Mouse (Mus musculus): Measurements from ENCODE around the gene Bckdk. TPM values are rescaled to one million over a fixed set of nuclear protein-coding genes. Genes with fewer than 3 reads are reported as not detected.
A peak's percentile ranks its signal among the peaks of the same experiment; 100 is the strongest.
"Not testable (repeated sequence)": the region's sequence is repeated elsewhere in the genome, so short reads cannot be mapped to it uniquely, and the experiment has no call there.

Gene Bckdk
- polyA plus RNA-seq, 1 experiment from 2014 or later: 140 TPM

DNA sequence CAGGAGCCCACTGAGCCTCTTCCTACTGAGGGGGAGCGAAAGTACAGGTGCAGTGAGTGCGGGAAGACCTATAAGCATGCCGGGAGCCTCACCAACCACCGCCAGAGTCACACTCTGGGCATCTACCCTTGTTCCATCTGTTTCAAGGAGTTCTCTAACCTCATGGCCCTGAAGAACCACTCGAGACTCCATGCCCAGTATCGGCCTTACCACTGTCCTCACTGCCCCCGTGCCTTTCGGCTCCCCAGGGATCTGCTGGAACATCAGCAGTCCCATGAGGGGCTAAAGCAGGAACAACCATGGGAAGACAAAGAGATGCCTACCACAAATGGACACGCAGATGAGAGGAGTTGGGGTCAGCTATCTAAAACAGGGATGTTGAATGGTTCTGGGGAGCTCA is 24.6 kb upstream of the Bckdk start:
- Histone ChIP-seq H3K4me1 (peaks cover 30% of the 10 kb centered on the region), H3K4me2 (no peak overlapping the region), H3K27me3 (no peaks in the 10 kb centered on the region), H3K9ac (no peak overlapping the region), H3K27ac (no peak overlapping the region), H3K4me3 (replicated peaks) (no peak overlapping the region), H3K9me3 (replicated peaks) (no peaks in the 10 kb centered on the region), H3K36me3 (peaks cover 67% of the 10 kb centered on the region)
- ATAC-seq (replicated peaks; ENCODE audit: low FRiP score): no peak
- WGBS: 96% methylated on average over 9 of the region's 9 CpGs

DNA sequence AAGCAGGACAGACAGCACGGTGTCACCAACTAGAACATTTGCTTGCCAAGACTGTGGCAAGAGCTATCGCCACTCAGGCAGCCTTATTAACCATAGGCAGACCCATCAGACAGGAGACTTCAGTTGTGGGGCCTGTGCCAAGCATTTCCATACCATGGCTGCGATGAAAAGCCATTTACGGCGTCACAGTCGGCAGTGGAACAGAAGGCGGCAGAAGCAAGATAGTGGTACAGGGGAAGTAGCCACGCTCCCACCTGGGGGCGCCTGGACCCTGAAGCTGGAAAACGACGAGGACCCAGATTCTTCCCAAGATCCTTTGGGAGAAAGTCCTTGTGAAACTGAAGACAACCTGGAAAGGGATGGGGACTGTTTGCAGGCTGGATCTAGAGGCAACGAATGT is 23.5 kb upstream of the Bckdk start:
- Histone ChIP-seq H3K4me2 (no peak overlapping the region), H3K4me1 (peaks cover 30% of the 10 kb centered on the region), H3K9me3 (replicated peaks) (no peaks in the 10 kb centered on the region), H3K4me3 (replicated peaks) (no peak overlapping the region), H3K36me3 (peaks cover 78% of the 10 kb centered on the region), H3K9ac (no peak overlapping the region), H3K27me3 (no peaks in the 10 kb centered on the region), H3K27ac (no peak overlapping the region)
- no peak for ATAC-seq (replicated peaks; ENCODE audit: low FRiP score)
- 85% methylated on average over 12 of the region's 12 CpGs for WGBS

DNA sequence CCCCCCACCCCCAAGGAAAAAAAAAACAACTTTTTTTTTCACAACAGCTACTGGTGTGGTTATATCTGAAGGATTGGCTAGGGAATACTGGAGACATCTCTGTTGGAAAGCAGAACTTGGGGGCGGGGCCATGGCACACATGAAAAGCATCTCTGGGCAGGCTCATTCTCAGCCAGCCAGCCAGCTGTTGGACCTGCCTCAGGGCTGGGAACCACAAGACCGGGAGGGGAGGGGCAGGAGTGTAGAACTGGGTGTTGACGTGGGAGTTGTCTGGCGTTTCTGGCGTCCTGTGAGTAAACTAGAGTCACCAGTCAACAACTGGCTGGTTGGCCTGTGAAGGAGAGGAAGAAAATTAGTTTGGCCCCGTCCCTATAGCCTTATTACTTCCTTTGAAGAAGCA is 17.9 kb upstream of the Bckdk start:
- no peak overlapping the region for H3K27ac ChIP-seq
- peaks cover 87% of the 10 kb centered on the region for H3K36me3 ChIP-seq
- H3K4me2 ChIP-seq: no peak overlapping the region
- ATAC-seq (replicated peaks; ENCODE audit: low FRiP score): no peak
- peaks cover 20% of the 10 kb centered on the region for H3K4me1 ChIP-seq
- H3K9ac ChIP-seq: no peak overlapping the region
- H3K9me3 ChIP-seq (replicated peaks): no peaks in the 10 kb centered on the region
- 56% methylated on average over 6 of the region's 6 CpGs for WGBS
- no peak overlapping the region for H3K4me3 ChIP-seq (replicated peaks)
- H3K27me3 ChIP-seq: no peaks in the 10 kb centered on the region

DNA sequence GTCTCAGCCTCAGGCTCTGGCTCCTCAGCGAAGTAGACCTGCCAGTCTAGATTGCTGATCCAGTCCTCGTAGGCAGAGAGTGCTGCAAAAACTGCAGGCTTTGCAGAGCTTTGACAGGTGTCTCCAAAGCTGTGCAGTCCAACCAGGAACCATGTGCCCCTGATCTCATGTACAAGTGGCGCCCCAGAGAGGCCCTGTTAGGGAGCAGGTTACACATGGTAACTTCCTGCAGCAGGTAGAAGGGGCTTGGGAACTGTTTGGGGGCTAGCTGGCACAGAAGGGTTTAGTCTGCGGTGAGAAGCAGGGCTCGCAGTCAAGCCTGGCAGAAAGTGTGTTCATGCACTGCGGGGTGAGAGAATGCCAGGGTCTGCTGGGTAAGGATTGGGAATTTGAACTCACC is 17.3 kb upstream of the Bckdk start:
- no peak overlapping the region for H3K4me2 ChIP-seq
- no peak overlapping the region for H3K9ac ChIP-seq
- H3K4me1 ChIP-seq: peaks cover 20% of the 10 kb centered on the region
- 84% methylated on average over 6 of the region's 6 CpGs for WGBS
- no peak overlapping the region for H3K27ac ChIP-seq
- H3K27me3 ChIP-seq: no peaks in the 10 kb centered on the region
- peaks cover 82% of the 10 kb centered on the region for H3K36me3 ChIP-seq
- ATAC-seq (replicated peaks; ENCODE audit: low FRiP score): no peak
- H3K9me3 ChIP-seq (replicated peaks): no peaks in the 10 kb centered on the region
- H3K4me3 ChIP-seq (replicated peaks): no peak overlapping the region

DNA sequence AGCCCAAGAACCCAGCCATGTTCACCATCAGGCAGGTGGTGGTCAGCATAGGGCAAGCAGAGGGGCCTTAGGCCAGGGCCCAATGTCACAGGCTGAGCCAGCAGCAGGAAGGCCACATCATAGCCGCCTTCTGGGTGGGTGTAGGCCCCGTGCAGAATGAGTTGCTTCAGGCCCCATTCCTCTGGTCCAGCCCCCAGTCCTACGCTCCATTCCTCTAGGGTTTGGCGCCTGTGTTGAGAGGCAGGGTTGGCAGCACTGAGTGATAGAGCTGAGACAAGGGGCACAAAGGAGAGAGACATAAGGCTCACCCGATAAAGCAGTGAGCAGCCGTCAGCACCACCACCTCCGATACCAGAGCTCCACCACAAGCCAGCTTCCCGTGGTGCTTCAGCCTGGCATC is 16.7 kb upstream of the Bckdk start:
- Histone ChIP-seq H3K4me2 (no peak overlapping the region), H3K4me3 (replicated peaks) (no peak overlapping the region), H3K9ac (no peak overlapping the region), H3K27me3 (no peaks in the 10 kb centered on the region), H3K4me1 (peaks cover 20% of the 10 kb centered on the region), H3K9me3 (replicated peaks) (no peaks in the 10 kb centered on the region), H3K36me3 (peaks cover 82% of the 10 kb centered on the region), H3K27ac (no peak overlapping the region)
- 86% methylated on average over 8 of the region's 8 CpGs for WGBS
- no peak for ATAC-seq (replicated peaks; ENCODE audit: low FRiP score)

DNA sequence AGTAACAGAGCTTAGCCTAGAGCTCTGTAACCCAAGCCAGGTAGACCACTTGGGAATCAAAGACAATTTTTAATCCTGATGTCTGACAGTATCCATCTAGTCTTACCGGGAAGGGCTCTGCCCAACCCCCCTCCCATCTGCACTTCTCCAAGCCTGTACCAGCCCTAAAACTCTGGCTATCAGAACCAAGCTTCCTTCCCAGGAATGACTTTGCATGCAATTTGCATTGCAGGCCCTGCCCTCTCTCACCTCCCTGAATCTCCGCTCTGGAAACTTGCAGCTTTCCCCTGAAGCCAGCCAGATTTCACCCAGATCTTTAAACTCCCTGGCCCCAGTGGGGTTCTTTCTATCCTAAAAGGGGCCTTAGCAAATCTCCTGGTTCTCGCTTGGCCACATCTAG is 16.1 kb upstream of the Bckdk start:
- no peak overlapping the region for H3K27ac ChIP-seq
- no peaks in the 10 kb centered on the region for H3K27me3 ChIP-seq
- no peak overlapping the region for H3K4me2 ChIP-seq
- 80% methylated on average over 3 of the region's 3 CpGs for WGBS
- ATAC-seq (replicated peaks; ENCODE audit: low FRiP score): no peak
- H3K9ac ChIP-seq: no peak overlapping the region
- H3K36me3 ChIP-seq: peaks cover 82% of the 10 kb centered on the region
- no peaks in the 10 kb centered on the region for H3K9me3 ChIP-seq (replicated peaks)
- H3K4me3 ChIP-seq (replicated peaks): no peak overlapping the region
- H3K4me1 ChIP-seq: peaks cover 18% of the 10 kb centered on the region

DNA sequence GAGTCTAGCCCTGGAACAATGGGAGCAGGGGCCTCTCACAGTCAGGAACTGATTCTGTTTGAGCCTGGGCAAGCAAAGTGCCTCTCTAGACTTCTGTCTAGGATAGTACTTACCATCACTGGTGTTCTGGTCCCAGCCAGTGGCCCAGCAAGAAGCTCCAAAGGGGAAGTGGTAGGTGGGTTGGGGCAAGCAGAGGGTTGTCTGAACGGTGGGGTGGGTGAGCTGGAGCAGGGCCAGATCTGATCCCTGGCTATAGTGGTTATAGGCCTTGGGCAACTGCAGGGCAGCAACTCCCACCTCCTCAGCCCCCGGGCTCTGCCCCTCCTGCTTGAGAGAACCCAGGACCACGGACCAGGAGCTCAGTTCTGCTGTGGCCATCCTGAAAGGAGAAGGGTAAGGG is 15.1 kb upstream of the Bckdk start:
- H3K4me3 ChIP-seq (replicated peaks): no peak overlapping the region
- no peak overlapping the region for H3K9ac ChIP-seq
- H3K4me1 ChIP-seq: peaks cover 10% of the 10 kb centered on the region
- peaks cover 81% of the 10 kb centered on the region for H3K36me3 ChIP-seq
- ATAC-seq (replicated peaks; ENCODE audit: low FRiP score): no peak
- no peaks in the 10 kb centered on the region for H3K27me3 ChIP-seq
- H3K4me2 ChIP-seq: no peak overlapping the region
- 54% methylated on average over 3 of the region's 3 CpGs for WGBS
- no peaks in the 10 kb centered on the region for H3K9me3 ChIP-seq (replicated peaks)
- no peak overlapping the region for H3K27ac ChIP-seq

DNA sequence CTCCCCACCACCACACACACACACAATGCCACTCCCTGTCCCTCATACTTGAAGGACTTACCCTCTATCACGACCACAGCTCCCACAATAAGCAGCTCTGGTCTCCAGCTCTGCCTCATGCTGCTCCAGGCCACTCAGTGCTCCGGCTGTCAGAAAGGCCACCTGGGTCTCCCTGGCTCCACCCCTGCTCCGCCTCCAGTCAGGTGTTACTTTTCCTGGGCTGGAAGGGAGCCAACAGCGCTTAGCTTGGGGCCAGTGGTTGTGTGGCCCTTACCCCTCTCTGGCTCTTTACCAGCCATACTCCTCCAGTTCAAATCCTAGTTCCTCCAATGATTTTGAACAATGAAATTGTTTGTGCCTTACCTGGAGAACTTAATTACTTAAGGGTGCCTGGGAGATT is 13.1 kb upstream of the Bckdk start, which contains the start of gene Prss53:
TSS of gene Prss53 (minus strand) at position 173 of the 400 bp plus-strand sequence.
- Histone ChIP-seq H3K9ac (0 out of 2 replicates have a peak within 1 kb of the TSS, but pooled peaks have one; percentile 29), H3K36me3 (peaks cover 61% of the 10 kb centered on the region), H3K4me3 (replicated peaks) (no peak within 1 kb of the TSS), H3K9me3 (replicated peaks) (no peaks in the 10 kb centered on the region), H3K27me3 (no peaks in the 10 kb centered on the region), H3K4me2 (no peak within 1 kb of the TSS), H3K27ac (no peak within 1 kb of the TSS), H3K4me1 (peaks cover 10% of the 10 kb centered on the region)
- ATAC-seq (replicated peaks; ENCODE audit: low FRiP score): no peak
- 32% methylated on average over 4 of the region's 4 CpGs for WGBS

DNA sequence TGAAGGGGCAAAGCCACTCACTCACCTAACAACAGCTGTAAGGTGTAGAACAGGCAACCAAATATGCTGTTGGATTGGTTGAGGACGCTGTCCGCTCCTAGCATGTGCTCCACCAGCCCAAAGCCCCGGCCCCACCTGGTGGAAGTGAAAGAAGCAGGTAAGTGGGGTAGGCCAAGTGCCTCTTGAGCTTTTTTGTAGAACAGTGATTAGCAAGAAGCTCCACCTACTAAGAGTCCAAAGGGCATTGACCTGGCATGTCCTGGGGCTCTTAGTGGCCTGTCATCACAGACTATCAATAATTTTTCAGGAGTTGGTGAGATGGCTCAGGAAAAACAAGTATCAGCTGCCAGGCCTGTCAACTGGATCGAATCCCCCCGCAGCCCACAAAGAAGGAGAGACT is 9.4 kb upstream of the Bckdk start:
- ATAC-seq (replicated peaks; ENCODE audit: low FRiP score): no peak
- Histone ChIP-seq H3K27me3 (0 out of 2 replicates have a peak, but pooled peaks cover 3% of the 10 kb centered on the region), H3K9ac (peak overlapping the region; percentile 59), H3K36me3 (peaks cover 24% of the 10 kb centered on the region), H3K4me3 (replicated peaks) (peak overlapping the region; percentile 69), H3K9me3 (replicated peaks) (no peaks in the 10 kb centered on the region), H3K27ac (peak overlapping the region; percentile 84; the same call in 1 of the 2 replicates), H3K4me2 (peak overlapping the region; percentile 72), H3K4me1 (peaks cover 10% of the 10 kb centered on the region)
- 62% methylated on average over 5 of the region's 5 CpGs for WGBS

DNA sequence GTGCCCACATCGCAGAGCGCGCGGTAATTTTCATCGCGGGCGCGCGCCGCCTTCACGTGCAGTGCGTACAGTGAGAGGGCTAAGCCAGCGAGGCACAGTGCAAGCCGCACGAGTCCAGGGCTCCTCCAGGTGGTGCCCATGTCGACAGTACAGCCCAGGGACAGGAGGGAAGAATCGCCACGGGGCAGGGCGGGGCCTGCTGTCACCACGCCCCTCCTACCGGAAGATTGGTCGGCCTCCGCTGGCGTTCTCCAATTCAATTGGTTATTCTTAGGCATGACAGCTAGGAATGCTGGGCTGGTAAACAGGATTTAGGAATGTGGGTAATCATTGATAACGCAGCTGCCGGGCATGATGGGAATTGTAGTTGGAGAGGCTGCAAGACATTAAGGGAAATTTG is 8.4 kb upstream of the Bckdk start, which contains the start of the genes Gm21974 and Vkorc1:
TSS of gene Gm21974 (minus strand) at position 13 of the 400 bp plus-strand sequence.
TSS of gene Vkorc1 (minus strand) at position 176 of the 400 bp plus-strand sequence.
- H3K4me3 ChIP-seq (replicated peaks): peak within 1 kb of the TSS; percentile 69
- under 1% methylated on average over 26 of the region's 26 CpGs for WGBS
- H3K27ac ChIP-seq: peak within 1 kb of the TSS; percentile 84
- peak within 1 kb of the TSS; percentile 72 for H3K4me2 ChIP-seq
- peak within 1 kb of the TSS; percentile 59 for H3K9ac ChIP-seq
- 0 out of 2 replicates have a peak, but pooled peaks cover 4% of the 10 kb centered on the region for H3K27me3 ChIP-seq
- peaks cover 10% of the 10 kb centered on the region for H3K4me1 ChIP-seq
- ATAC-seq (replicated peaks; ENCODE audit: low FRiP score): peak; percentile 98
- H3K36me3 ChIP-seq: peaks cover 23% of the 10 kb centered on the region
- H3K9me3 ChIP-seq (replicated peaks): no peaks in the 10 kb centered on the region

DNA sequence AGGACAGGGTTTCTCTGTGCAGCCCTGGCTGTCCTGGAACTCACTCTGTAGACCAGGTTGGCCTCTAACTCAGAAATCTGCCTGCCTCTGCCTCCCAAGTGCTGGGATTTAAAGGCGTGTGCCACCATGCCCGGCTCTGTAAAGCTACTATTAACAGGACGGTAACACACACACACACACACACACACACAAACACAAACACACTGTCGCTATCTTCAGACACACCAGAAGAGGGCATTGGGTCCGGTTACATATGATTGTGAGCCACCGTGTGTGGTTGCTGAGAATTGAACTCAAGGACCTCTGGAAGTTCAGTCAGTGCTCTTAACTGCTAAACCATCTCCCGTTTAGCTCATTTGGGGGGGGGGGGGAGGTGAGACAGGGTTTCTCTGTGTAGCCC is 8.0 kb upstream of the Bckdk start:
- H3K4me1 ChIP-seq: peaks cover 10% of the 10 kb centered on the region
- peaks cover 23% of the 10 kb centered on the region for H3K36me3 ChIP-seq
- H3K9ac ChIP-seq; H3K9me3 ChIP-seq (replicated peaks); ATAC-seq (replicated peaks; ENCODE audit: low FRiP score); H3K27me3 ChIP-seq; H3K27ac ChIP-seq: not testable (repeated sequence)
- H3K4me2 ChIP-seq: peak overlapping the region; percentile 72
- WGBS: 68% methylated on average over 7 of the region's 7 CpGs
- H3K4me3 ChIP-seq (replicated peaks): peak overlapping the region; percentile 69

DNA sequence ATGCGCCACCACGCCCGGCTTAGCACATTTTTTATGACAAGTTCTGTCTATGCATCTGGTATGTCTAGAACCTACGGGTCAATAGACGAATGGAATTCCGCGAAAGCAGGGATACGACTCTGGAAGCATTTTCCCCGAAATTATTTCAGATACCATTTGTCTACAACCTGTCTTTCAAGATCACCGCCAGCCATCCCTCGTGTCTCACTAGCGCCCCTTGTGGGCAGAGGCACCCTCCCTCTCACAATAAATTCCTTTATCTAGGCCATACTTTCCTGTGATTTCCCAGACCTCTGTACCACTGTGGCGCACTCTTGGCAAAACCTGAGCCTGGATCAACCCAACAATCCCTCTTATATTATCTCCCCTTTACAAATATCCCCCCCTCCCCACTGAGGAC is 7.5 kb upstream of the Bckdk start:
- Histone ChIP-seq H3K9ac (no peak overlapping the region), H3K4me1 (peaks cover 10% of the 10 kb centered on the region), H3K9me3 (replicated peaks) (no peaks in the 10 kb centered on the region), H3K27ac (no peak overlapping the region), H3K36me3 (peaks cover 23% of the 10 kb centered on the region), H3K4me2 (no peak overlapping the region), H3K27me3 (0 out of 2 replicates have a peak, but pooled peaks cover 4% of the 10 kb centered on the region), H3K4me3 (replicated peaks) (no peak overlapping the region)
- WGBS: 65% methylated on average over 13 of the region's 13 CpGs
- no peak for ATAC-seq (replicated peaks; ENCODE audit: low FRiP score)

DNA sequence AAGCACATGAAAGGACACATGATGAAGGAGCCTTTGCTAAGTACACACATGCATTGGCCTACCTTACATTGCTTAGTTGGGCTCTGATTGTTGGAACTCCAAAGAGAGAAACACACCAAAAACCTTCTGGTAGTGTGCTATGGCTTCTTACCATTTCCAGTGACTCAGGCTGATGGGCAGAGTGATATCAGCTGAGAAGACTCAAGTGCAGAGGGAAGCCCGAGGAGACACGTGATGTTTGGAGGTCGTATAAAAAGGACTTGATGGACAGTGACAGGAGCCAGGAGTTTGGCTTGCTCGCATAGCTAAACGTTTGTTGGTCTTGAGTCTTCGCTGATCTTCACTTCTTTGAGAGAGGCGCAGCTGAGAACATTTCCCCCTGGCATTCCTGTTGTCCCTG is 6.3 kb upstream of the Bckdk start:
- H3K27ac ChIP-seq: no peak overlapping the region
- H3K9ac ChIP-seq: no peak overlapping the region
- H3K36me3 ChIP-seq: peaks cover 11% of the 10 kb centered on the region
- no peak overlapping the region for H3K4me3 ChIP-seq (replicated peaks)
- peaks cover 10% of the 10 kb centered on the region for H3K4me1 ChIP-seq
- WGBS: 87% methylated on average over 7 of the region's 7 CpGs
- no peaks in the 10 kb centered on the region for H3K9me3 ChIP-seq (replicated peaks)
- no peak for ATAC-seq (replicated peaks; ENCODE audit: low FRiP score)
- H3K27me3 ChIP-seq: 0 out of 2 replicates have a peak, but pooled peaks cover 4% of the 10 kb centered on the region
- no peak overlapping the region for H3K4me2 ChIP-seq

All from kidney, embryonic 15.5 days (tissue).